Mouse (Mus musculus): Measurements from ENCODE around the gene Lrguk. TPM values are rescaled to one million over a fixed set of nuclear protein-coding genes. Genes with fewer than 3 reads are reported as not detected.
A peak's percentile ranks its signal among the peaks of the same experiment; 100 is the strongest.

Lrguk gene
- total and polyA plus RNA-seq, 3 experiments = 0.12 to 1.6 TPM; not detected in 1

GRCm38 (mm10) chr6:34034096-34034495, 4.8 kb downstream of the Lrguk start:
- peak overlapping the region; percentile 61 for H3K27ac ChIP-seq (ENCODE audit: control insufficient read depth, low read depth, low read length)
- peak overlapping the region; percentile 32 to 47 for H3K4me3 ChIP-seq (ENCODE audit: control insufficient read depth in 1 of 2, insufficient read depth in 1 of 2, low read depth in 2 of 2, low read length in 2 of 2)
- H3K4me1 ChIP-seq (ENCODE audit: control insufficient read depth in 1 of 2, insufficient read depth in 2 of 2, low read length in 2 of 2) = peaks cover 7 to 19% of the 10 kb centered on the region in 2 experiments
- H3K36me3 ChIP-seq (ENCODE audit: control insufficient read depth in 1 of 2, insufficient read depth in 2 of 2, low read length in 2 of 2) = peaks cover 0 to 19% of the 10 kb centered on the region in 2 experiments; a peak in 2 of 4 replicates
- H3K9me3 ChIP-seq (replicated peaks; ENCODE audit: insufficient read depth, low read length) = no peaks in the 10 kb centered on the region
- TF ChIP-seq KAT2A (conservative IDR thresholded peaks at IDR 0.05; ENCODE audit: low read depth, low read length) (no peak), JUND (IDR thresholded peaks at IDR 0.05; ENCODE audit: low read depth, low read length) (no peak), BHLHE40 (IDR thresholded peaks at IDR 0.05; ENCODE audit: borderline replicate concordance, low read depth, low read length) (no peak; the same call in 1 of the 2 replicates), ELF1 (IDR thresholded peaks at IDR 0.05; ENCODE audit: low read depth, low read length) (no peak), USF2 (IDR thresholded peaks at IDR 0.05; ENCODE audit: borderline replicate concordance in 1 of 2, insufficient read depth in 1 of 2, low read depth in 1 of 2, low read length in 2 of 2) (no peak), MAZ (IDR thresholded peaks at IDR 0.05; ENCODE audit: low read depth, low read length) (no peak), MAFK (IDR thresholded peaks at IDR 0.05; ENCODE audit: borderline replicate concordance, low read depth, low read length) (no peak), NELFE (IDR thresholded peaks at IDR 0.05; ENCODE audit: low read depth, low read length) (no peak), MAX (IDR thresholded peaks at IDR 0.05; ENCODE audit: low read length) (peak; percentile 94), MYC (IDR thresholded peaks at IDR 0.05; ENCODE audit: low read depth, low read length) (peak; percentile 92), HCFC1 (IDR thresholded peaks at IDR 0.05; ENCODE audit: low read depth, low read length) (no peak), ZKSCAN1 (IDR thresholded peaks at IDR 0.05; ENCODE audit: low read depth, low read length) (no peak), GABPA (IDR thresholded peaks at IDR 0.05; ENCODE audit: low read depth, low read length) (peak; percentile 59; the same call in 1 of the 2 replicates), TCF12 (IDR thresholded peaks at IDR 0.05; ENCODE audit: low read depth, low read length) (no peak), GATA1 (IDR thresholded peaks at IDR 0.05; ENCODE audit: low read depth, low read length) (no peak), ZMIZ1 (IDR thresholded peaks at IDR 0.05; ENCODE audit: low read depth, low read length) (no peak), CHD2 (IDR thresholded peaks at IDR 0.05; ENCODE audit: low read length) (no peak), POLR2A (IDR thresholded peaks at IDR 0.05; ENCODE audit: control insufficient read depth in 1 of 2, insufficient read depth in 1 of 2, low read depth in 1 of 2, low read length in 2 of 2, poor library complexity in 1 of 2) (no peak), MXI1 (IDR thresholded peaks at IDR 0.05; ENCODE audit: low read depth, low read length) (peak; percentile 65), RAD21 (IDR thresholded peaks at IDR 0.05; ENCODE audit: low read depth, low read length) (no peak), TAL1 (IDR thresholded peaks at IDR 0.05; ENCODE audit: low read length) (no peak), CHD1 (IDR thresholded peaks at IDR 0.05; ENCODE audit: low read depth, low read length) (no peak)
- DNase-seq (ENCODE audit: low read depth, low spot score) = peak; percentile 68
- H3K27me3 ChIP-seq (ENCODE audit: control insufficient read depth in 1 of 2, insufficient read depth in 2 of 2, low read length in 2 of 2) = no peaks in the 10 kb centered on the region
- H3K79me2 ChIP-seq (ENCODE audit: control insufficient read depth, insufficient read depth, low read length, poor library complexity) = no peaks in the 10 kb centered on the region; the same call in 1 of the 2 replicates
- H3K9ac ChIP-seq (ENCODE audit: control insufficient read depth, low read depth, low read length, poor library complexity, severe bottlenecking) = peak overlapping the region; percentile 58
